Mouse (Mus musculus) heart, adult 18-20 months (tissue): Measurements from ENCODE around the gene Gm10181. TPM values are rescaled to one million over a fixed set of nuclear protein-coding genes. Genes with fewer than 3 reads are reported as not detected.
"Not testable (repeated sequence)": the region's sequence is repeated elsewhere in the genome, so short reads cannot be mapped to it uniquely, and the experiment has no call there.

ENCODE experiments used
- DNase-seq, 2 experiments: peaks; one replicate each; pipeline ENCODE4 v3.0.0; 2021 to 2022; ENCODE audit warnings: mixed read lengths in 1 of 2
- long read RNA-seq, 2 experiments: library from polyadenylated mRNA; stranded (forward); transcript quantifications; one replicate each; pipeline ENCODE4 v2.0.0; 2021
- total RNA-seq, 2 experiments: library from RNA; stranded (reverse); gene quantifications; 2 replicates each; pipeline ENCODE4 v1.2.3; 2021

Gene Gm10181
- total RNA-seq: not detected
- long read RNA-seq, experiment 1: 0 reads
- long read RNA-seq, experiment 2: 0 reads

DNA sequence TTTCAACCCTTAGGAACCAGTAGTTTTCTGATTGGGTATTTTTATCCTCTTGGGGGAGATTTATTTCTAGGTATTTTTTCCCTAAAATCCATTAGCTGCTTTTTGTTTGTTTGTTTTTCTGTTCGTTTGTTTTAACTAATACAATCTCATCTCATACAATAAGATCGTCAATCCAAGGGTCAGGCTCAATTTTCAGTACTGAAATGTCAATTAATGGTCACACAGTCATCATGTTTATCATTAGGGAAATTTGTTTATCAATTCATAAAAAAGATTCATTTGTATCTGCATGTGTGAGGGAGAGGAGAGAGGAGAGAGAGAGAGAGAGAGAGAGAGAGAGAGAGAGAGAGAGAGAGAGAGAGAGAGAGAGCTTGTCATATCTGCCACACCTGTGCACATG, at the start of gene Gm10181:
TSS of gene Gm10181 (plus strand) at position 301 of the 400 bp plus-strand sequence.
- no peak for DNase-seq

GRCm38 (mm10) chr9:25041665-25042064, 47.6 kb upstream of the Gm10181 start:
- peak; percentile 35 to 79 for DNase-seq

- DNase-seq: no peak
Observed at GRCm38 (mm10) chr9:25042162-25043111, 46.8 kb upstream of the Gm10181 start.

GRCm38 (mm10) chr9:25044325-25044724, 44.9 kb upstream of the Gm10181 start:
- no peak for DNase-seq

DNA sequence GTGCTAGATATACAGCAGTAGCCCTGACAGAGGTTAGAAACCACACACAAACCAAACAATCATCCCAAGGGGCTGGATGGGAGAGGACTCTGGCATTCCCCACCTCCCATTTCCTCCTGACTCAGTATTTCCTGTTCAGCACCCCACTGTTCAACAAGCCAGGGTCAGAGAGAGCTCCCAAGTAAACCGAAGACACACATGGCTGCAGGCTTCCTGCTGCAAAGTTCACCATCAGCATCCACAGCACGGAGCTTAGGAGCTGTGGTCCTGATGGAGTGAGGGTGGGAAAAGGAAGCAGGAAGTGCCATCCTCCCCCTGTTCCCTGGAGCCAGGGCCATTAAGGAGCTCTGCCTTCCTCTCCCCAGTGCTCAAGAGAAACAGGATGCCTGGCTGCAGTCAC, 40.9 kb upstream of the Gm10181 start:
- DNase-seq: peak; percentile 9 to 13

DNA sequence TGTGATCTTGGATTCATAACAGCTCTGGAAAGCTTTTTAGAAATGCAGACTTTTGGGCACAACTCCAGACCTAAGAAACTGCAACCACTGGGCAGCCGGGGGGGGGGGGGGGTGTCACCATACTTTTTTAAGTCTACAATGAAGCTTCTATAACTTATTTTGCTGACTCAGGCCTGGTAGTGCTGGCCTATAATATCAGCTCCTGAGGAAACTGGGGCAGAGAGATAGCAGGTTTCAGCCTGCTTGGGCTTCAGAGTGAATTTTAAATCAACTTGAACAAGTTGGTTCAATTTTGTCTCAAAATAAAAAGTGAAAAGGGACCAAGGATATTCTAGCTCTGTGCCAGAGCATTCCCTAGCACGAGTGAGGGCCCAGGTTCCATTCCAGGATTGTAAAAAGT, 40.3 kb upstream of the Gm10181 start:
- DNase-seq: no peak

DNA sequence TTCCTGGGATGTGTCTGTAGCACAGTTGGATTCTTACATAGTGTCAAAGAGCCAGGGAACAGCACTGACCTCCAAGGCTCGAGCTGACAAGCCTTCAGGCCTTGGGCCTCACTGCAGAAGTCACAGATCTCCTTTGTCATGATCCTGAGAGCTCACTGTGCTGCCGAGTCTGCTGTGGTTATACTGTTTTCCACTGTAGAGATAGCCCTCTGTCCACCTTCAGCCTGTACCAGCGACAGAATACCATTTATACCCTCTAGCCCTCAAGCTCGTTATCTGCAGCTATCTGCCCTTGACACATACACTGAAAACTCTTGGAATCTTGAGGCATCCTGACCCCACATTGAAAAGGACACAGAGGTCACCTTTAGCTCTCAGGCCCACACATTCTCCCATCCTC, 37.3 kb upstream of the Gm10181 start:
- no peak for DNase-seq

DNA sequence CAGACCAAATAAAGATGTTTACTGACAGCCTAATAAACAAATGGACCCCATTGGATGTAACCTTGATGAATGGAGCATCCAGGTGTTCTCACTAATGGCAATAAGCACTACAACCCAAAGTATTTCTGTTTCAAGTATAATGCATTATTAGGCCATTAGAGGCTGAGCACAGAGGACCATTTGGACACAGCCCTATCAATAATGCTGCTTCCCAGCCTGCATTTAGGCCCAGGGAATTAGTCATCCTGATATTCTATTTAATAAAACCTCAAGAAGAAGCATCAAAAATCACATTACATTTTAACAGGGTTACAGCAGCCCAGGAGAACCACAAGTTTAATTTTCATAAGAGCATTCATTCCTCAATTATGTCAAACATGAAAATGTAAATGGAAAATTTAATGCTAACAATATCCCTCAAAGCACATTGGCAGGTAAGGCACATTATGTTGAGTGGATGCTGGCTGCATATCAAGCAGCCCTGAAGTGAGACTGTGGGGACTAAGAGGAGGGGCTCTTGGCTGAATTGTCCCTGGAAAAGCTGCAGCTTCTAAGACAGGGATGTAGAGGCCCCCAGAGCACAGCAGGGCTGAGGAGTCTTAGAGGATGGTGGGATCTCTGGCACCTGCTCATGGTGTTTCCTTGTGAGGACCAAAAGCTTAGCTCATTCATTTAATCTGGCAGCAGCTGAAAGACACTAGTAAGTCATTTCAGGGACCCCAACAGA, 33.4 kb upstream of the Gm10181 start:
- no peak for DNase-seq

DNA sequence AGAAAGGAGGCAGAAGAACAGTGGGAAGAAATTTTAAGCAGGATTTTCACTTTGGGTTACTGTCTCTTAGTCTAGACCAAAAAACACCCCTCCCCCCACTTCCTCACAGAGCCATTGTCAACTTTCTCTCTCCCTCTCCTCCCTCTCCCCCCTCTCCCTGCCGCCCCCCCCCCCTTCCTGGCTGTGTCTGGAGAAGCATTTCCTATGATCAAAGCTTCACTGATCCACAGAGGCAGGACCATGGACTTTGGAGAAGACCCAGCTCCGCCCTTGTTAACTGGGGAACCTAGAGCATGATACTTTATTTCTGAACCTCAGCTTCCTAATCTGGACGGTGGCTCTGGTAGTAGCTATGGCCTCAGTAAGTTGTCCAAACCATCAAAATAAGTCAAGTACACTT, 30.5 kb upstream of the Gm10181 start:
- no peak for DNase-seq

DNA sequence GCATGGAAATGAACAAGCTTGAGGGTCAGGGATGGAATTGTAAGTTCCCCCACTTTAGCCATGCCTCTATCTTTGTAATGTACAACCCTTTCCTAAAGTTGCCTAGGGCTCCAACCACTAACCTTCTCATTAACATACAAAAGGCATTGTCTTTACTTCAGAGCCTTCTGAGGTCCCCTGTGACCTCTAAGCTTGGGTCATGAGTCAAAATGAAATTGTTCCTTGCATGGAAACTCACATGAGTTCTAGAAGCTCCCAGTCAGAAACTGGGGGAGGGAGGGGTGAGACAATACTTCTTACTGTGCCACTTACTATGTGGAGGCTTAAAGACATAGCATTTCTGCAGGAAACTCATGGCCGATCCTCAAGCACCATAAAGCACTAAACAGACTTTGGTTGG, 16.6 kb upstream of the Gm10181 start:
- no peak for DNase-seq

DNA sequence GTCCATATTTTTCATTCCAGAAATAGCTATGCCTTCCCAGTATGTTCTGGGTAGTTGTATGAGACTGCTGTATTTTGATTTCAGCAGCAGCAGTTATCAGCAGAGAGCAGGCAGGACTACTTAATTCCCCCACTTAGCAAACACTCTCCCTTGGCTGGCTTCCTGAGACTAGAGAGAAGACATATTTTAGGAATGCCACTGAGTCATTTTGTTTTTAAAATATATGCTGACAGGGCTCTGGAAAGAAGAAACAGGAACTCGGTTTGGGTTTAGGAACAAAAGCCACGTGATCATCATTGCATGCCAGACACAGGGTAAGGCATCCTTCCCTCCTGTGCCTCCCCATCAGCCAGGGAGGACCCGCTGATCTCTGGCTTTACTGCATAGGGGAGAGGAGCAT, 13.2 kb upstream of the Gm10181 start:
- peak; percentile 35 to 60 for DNase-seq

DNA sequence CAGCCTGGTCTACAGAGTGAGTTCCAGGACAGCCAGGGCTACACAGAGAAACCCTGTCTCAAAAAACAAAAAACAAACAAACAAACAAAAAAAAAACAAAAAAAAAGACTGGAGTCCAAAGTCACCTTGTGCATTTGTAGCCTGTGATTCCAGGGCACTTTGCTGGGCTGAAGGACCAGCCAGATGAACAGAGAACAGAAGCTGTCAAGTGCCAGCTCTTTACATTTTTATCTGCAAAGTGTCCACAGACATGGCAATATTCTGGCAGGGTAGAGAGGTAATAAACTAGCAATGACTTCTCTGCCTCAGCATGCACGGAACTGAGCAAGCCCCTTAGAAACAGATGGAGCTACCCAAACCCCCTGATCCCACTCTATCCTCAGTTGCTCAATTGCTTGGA, 12.7 kb upstream of the Gm10181 start:
- DNase-seq: no peak

GRCm38 (mm10) chr9:25090853-25091252, 1.6 kb downstream of the Gm10181 start:
- no peak for DNase-seq

- no peak for DNase-seq
Observed at GRCm38 (mm10) chr9:25102881-25103280, 13.7 kb downstream of the Gm10181 start.

GRCm38 (mm10) chr9:25104638-25105037, 15.4 kb downstream of the Gm10181 start:
- DNase-seq: peak; percentile 45 to 66

DNA sequence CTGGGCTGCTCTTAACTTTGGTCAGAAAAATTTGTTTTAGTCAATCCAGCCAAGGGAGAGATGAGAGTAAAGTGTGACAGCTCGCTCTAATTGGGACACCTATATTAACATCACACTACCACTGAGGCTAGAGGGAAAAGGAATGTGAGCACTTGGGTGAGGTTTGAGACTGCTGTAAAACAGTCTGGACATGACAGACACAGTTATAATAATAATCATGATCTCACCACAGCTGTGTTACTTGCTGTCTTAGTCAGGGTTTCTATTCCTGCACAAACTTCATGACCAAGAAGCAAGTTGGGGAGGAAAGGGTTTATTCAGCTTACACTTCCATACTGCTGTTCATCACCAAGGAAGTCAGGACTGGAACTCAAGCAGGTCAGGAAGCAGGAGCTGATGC, 34.4 kb downstream of the Gm10181 start:
- not testable (repeated sequence) for DNase-seq

- no peak for DNase-seq
Observed at GRCm38 (mm10) chr9:25124048-25124447, 34.8 kb downstream of the Gm10181 start.

DNA sequence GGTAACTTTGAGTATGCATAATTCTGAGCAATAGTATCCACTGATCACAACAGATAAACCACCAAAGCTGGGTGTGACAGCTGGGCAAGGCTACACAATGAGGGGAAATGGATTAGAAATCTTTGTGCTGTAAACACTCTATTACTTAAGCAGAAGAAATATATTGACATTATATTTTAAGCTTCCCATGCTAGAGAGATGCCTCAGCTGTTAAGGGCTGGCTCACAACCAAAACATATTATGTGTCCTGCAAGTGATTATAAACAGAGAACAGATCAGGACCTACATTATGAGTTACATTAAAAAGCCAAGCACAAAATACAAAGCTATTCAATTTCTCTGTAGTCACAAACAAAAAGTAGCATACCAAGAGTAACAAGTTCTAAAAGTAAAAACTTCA, 43.0 kb downstream of the Gm10181 start:
- no peak for DNase-seq

DNA sequence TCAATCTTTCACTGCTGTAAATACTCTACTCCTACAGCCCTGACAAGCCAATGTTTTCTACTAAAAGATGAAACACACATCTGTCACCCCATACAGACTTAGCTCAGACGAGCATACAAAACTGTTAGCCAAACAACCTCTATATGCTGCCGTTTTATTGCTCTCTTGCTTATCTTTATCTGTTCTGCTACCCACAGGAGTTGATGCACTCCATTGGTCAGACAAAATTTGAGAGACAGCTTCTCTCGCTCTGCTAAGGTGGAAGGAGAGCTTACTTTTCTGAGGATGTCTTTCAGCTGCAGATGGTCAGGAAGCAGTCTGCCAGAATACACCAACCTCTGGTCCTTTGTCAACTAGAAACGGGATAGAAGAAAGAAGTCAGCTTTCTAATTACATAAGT, 43.7 kb downstream of the Gm10181 start:
- DNase-seq: no peak

GRCm38 (mm10) chr9:25138900-25139299, 49.7 kb downstream of the Gm10181 start:
- no peak for DNase-seq
